Mouse (Mus musculus): ENCODE results near the gene Crtc2.

Crtc2 gene

GRCm38 (mm10) chr3:90253653-90254418 is at the start of gene Crtc2:
Gene Crtc2, plus strand, starts transcription at chr3:90254163.
- peak; percentile 90 for DNase-seq (ENCODE audit: low read depth)

GRCm38 (mm10) chr3:90204582-90204981 is 49.4 kb upstream of the Crtc2 start:
- DNase-seq (ENCODE audit: low read depth): no peak

GRCm38 (mm10) chr3:90208662-90209061 is 45.3 kb upstream of the Crtc2 start:
- DNase-seq (ENCODE audit: low read depth): no peak

- no peak for DNase-seq (ENCODE audit: low read depth)
Observed at GRCm38 (mm10) chr3:90209908-90210566, 43.9 kb upstream of the Crtc2 start.

GRCm38 (mm10) chr3:90211475-90212398 is 42.2 kb upstream of the Crtc2 start:
- no peak for DNase-seq (ENCODE audit: low read depth)

GRCm38 (mm10) chr3:90212723-90213122 is 41.2 kb upstream of the Crtc2 start:
- no peak for DNase-seq (ENCODE audit: low read depth)

- peak; percentile 92 for DNase-seq (ENCODE audit: low read depth)
Observed at GRCm38 (mm10) chr3:90213377-90213866, 40.5 kb upstream of the Crtc2 start, which contains the start of the genes Rps27 and Rab13. Gene Rps27, minus strand, starts transcription at chr3:90213651. Gene Rab13, plus strand, starts transcription at chr3:90213695.

GRCm38 (mm10) chr3:90213956-90214684 is 39.8 kb upstream of the Crtc2 start:
- no peak for DNase-seq (ENCODE audit: low read depth)

GRCm38 (mm10) chr3:90215825-90216380 is 38.1 kb upstream of the Crtc2 start:
- DNase-seq (ENCODE audit: low read depth): no peak

GRCm38 (mm10) chr3:90220088-90220487 is 33.9 kb upstream of the Crtc2 start:
- peak; percentile 66 for DNase-seq (ENCODE audit: low read depth)

GRCm38 (mm10) chr3:90220531-90220951 is 33.4 kb upstream of the Crtc2 start:
- DNase-seq (ENCODE audit: low read depth): no peak

GRCm38 (mm10) chr3:90221123-90221522 is 32.8 kb upstream of the Crtc2 start:
- DNase-seq (ENCODE audit: low read depth): no peak

GRCm38 (mm10) chr3:90222455-90222854 is 31.5 kb upstream of the Crtc2 start:
- no peak for DNase-seq (ENCODE audit: low read depth)

- DNase-seq (ENCODE audit: low read depth): no peak
Observed at GRCm38 (mm10) chr3:90222941-90223340, 31.0 kb upstream of the Crtc2 start.

- DNase-seq (ENCODE audit: low read depth): no peak
Observed at GRCm38 (mm10) chr3:90224331-90224730, 29.6 kb upstream of the Crtc2 start.

GRCm38 (mm10) chr3:90231075-90231474 is 22.9 kb upstream of the Crtc2 start:
- no peak for DNase-seq (ENCODE audit: low read depth)

GRCm38 (mm10) chr3:90231507-90232333 is 22.2 kb upstream of the Crtc2 start, which contains the start of gene Jtb:
Gene Jtb, plus strand, starts transcription at chr3:90231597.
- DNase-seq (ENCODE audit: low read depth): peak; percentile 91

- no peak for DNase-seq (ENCODE audit: low read depth)
Observed at GRCm38 (mm10) chr3:90241251-90241650, 12.7 kb upstream of the Crtc2 start.

- DNase-seq (ENCODE audit: low read depth): no peak
Observed at GRCm38 (mm10) chr3:90241669-90242358, 12.1 kb upstream of the Crtc2 start.
